Mouse (Mus musculus): Measurements from ENCODE around the gene Slc35b4. TPM values are rescaled to one million over a fixed set of nuclear protein-coding genes. Genes with fewer than 3 reads are reported as not detected.

Gene Slc35b4
- polyA plus RNA-seq (2017; shearing (Covaris generic)) = 10 to 100 TPM; 24.4 to 29.2 TPM

- peak; percentile 98 for ATAC-seq
Measured at GRCm38 (mm10) chr6:34176864-34177247, at the start of gene Slc35b4. Gene Slc35b4 (minus strand): TSS chr6:34177111.

GRCm38 (mm10) chr6:34225004-34225599 is 48.2 kb upstream of the Slc35b4 start:
- no peak for ATAC-seq

- ATAC-seq = no peak
Measured at GRCm38 (mm10) chr6:34216450-34217319, 39.8 kb upstream of the Slc35b4 start.

GRCm38 (mm10) chr6:34205754-34206153 is 28.8 kb upstream of the Slc35b4 start:
- ATAC-seq = no peak

GRCm38 (mm10) chr6:34204971-34205572 is 28.2 kb upstream of the Slc35b4 start:
- no peak for ATAC-seq

GRCm38 (mm10) chr6:34203503-34203902 is 26.6 kb upstream of the Slc35b4 start:
- ATAC-seq = no peak

GRCm38 (mm10) chr6:34194981-34195380 is 18.1 kb upstream of the Slc35b4 start:
- no peak for ATAC-seq

- ATAC-seq = peak; percentile 43
Measured at GRCm38 (mm10) chr6:34193708-34194475, 17.0 kb upstream of the Slc35b4 start.

- no peak for ATAC-seq
Measured at GRCm38 (mm10) chr6:34191401-34191800, 14.5 kb upstream of the Slc35b4 start.

- ATAC-seq = no peak
Measured at GRCm38 (mm10) chr6:34189494-34189893, 12.6 kb upstream of the Slc35b4 start.

- ATAC-seq = no peak
Measured at GRCm38 (mm10) chr6:34187986-34188599, 11.2 kb upstream of the Slc35b4 start.

GRCm38 (mm10) chr6:34187273-34187863 is 10.5 kb upstream of the Slc35b4 start:
- no peak for ATAC-seq

GRCm38 (mm10) chr6:34183326-34183725 is 6.4 kb upstream of the Slc35b4 start:
- no peak for ATAC-seq

- ATAC-seq = no peak
Measured at GRCm38 (mm10) chr6:34181961-34182360, 5.0 kb upstream of the Slc35b4 start.

- ATAC-seq = no peak
Measured at GRCm38 (mm10) chr6:34179911-34180310, 3.0 kb upstream of the Slc35b4 start.

GRCm38 (mm10) chr6:34179007-34179406 is 2.1 kb upstream of the Slc35b4 start:
- ATAC-seq = no peak

GRCm38 (mm10) chr6:34176111-34176863 is 624 bp downstream of the Slc35b4 start:
- no peak for ATAC-seq

GRCm38 (mm10) chr6:34174715-34175114 is 2.2 kb downstream of the Slc35b4 start:
- ATAC-seq = no peak

GRCm38 (mm10) chr6:34173251-34173650 is 3.7 kb downstream of the Slc35b4 start:
- ATAC-seq = no peak

- ATAC-seq = no peak
Measured at GRCm38 (mm10) chr6:34171748-34172457, 5.0 kb downstream of the Slc35b4 start.

Data from activated CD4-positive, CD25-positive, alpha-beta regulatory T cell, adult 4 months (primary cell).